Mouse (Mus musculus) adrenal gland, postnatal 36 days (tissue): ENCODE data around the gene Invs. TPM values are rescaled to one million over a fixed set of nuclear protein-coding genes. Genes with fewer than 3 reads are reported as not detected.
"Not testable (repeated sequence)": the region's sequence is repeated elsewhere in the genome, so short reads cannot be mapped to it uniquely, and the experiment has no call there.

Source experiments
- DNase-seq, 2 experiments: peaks; one replicate each; pipeline ENCODE4 v3.0.0; 2021; ENCODE audit warnings: mixed read lengths in 1 of 2
- total RNA-seq, 2 experiments: library from RNA; stranded (reverse); gene quantifications; 2 replicates each; pipeline ENCODE4 v1.2.3; 2021

Invs gene
- total RNA-seq, 2 experiments from 2014 or later, result 12.2 to 13.6 TPM

DNA sequence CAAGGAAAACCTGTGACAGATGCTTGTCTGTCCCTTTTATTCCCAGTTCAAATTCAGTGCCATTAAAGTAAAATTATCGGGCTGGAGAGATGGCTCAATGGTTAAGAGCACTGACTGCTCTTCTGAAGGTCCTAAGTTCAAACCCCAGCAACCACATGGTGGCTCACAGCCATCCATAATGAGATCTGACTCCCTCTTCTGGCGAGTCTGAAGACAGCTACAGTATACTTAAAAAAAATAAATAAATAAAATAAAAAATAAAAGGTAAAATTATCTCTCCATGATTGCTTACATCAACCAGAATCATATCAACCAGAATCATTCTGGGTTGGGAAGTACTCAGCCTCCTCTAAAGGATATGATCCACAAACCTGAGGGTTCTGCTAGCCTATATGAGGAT lies 48.5 kb downstream of the Invs start:
- DNase-seq, result no peak

GRCm38 (mm10) chr4:48332453-48333051 lies 53.0 kb downstream of the Invs start:
- peak; percentile 35 to 37 for DNase-seq

GRCm38 (mm10) chr4:48334927-48335763 lies 55.6 kb downstream of the Invs start:
- DNase-seq, result peak in 1 of 2 experiments; percentile 5

DNA sequence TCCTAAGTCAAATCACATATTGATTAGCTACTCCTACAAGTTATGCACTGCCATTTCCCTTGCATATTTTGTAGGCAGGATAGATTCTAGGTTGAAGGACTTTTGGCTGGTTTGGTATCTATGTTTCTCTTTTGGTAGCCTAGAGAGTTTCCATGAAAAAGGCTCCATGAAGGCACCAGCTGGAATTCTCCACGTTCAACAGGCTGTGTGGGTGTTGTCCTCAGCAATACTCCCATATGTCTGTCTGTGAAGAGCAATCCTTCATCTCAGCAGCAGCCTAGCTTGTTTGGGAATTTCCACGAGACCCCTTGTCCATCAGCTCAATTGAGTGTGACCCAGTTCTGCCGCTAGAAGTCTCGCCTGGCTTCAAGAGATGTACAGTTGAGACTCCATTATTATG lies 63.1 kb downstream of the Invs start:
- DNase-seq, result no peak

DNA sequence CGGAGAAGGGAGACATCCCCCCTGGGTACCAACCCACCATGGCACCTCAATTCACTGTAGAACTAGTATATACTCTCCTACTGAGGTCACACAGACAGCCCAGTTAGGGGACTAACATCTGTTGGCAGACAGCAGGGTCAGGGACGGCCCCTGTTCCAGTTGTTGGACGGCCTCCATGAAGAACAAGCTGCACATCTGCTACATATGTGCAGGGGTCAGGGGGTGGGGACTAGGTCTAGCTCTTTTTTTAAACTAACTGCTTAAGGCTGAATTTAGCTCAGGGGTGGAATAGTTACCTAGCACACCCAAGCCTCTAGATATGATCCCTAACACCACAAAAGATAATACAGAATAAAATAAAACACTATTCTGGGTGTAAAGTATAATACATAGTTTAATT lies 82.8 kb downstream of the Invs start:
- no peak for DNase-seq

DNA sequence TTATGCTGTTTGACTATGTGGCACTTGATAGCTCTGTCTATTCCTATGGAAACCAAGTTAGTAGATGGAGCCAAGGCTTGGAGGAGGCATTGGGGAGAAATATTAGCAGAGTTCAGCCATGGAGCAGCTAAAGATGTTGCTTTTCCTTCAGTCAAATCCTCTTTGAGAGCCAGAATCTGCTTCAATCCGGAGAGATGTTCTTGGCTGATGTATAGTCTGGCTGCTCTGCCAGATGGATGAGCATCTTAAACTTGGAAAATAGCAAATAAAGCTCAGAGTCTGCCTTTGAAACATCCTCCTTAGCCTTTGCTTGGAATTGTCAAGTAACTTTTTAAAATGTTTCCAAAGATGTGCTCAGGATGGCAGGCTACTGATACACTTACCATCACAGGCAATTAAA lies 91.5 kb downstream of the Invs start:
- DNase-seq, result no peak

- peak; percentile 76 to 79 for DNase-seq
These were observed 101.4 kb downstream of the Invs start for GRCm38 (mm10) chr4:48380940-48381339.

DNA sequence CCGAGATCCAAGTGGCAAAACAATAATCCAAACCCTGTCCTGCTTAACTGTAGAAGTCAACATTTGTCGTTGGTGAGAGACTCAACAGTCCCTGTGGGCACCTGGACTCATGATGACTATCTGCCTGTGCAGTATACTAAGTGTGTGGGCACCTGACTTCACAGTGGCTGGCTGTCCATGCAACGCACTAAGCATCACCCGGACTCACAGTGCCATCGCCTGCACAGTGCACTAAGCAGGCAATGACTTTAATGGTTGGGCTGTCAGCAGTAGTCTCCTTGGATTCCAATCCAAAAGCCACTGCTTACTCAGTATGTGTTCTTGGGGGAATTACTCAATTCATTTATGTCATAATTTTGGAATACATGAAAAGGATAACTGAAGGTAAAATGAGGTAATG lies 102.9 kb downstream of the Invs start:
- peak in 1 of 2 experiments; percentile 23 for DNase-seq

DNA sequence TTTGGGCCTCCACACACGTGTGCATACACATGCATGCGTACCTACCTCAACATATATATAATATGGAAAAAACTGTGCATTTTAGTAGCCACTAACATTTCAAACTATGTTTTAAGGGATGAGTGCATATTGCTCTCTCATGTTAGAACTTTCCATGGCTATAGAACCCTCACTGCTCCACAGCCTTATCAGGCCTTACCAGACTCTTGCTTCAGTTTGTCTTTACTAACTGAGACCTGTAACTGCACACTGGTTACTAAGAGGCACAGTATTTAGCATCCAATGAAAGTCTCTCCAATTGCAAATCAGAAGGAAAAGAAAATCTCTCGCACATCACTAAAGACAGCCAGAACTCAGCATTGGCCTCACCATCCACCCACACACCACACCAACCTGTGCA lies 117.4 kb downstream of the Invs start:
- DNase-seq, result no peak

GRCm38 (mm10) chr4:48403066-48403640 lies 123.6 kb downstream of the Invs start:
- DNase-seq, result no peak

- DNase-seq, result not testable (repeated sequence)
These were observed 126.3 kb downstream of the Invs start for GRCm38 (mm10) chr4:48405724-48406491.

DNA sequence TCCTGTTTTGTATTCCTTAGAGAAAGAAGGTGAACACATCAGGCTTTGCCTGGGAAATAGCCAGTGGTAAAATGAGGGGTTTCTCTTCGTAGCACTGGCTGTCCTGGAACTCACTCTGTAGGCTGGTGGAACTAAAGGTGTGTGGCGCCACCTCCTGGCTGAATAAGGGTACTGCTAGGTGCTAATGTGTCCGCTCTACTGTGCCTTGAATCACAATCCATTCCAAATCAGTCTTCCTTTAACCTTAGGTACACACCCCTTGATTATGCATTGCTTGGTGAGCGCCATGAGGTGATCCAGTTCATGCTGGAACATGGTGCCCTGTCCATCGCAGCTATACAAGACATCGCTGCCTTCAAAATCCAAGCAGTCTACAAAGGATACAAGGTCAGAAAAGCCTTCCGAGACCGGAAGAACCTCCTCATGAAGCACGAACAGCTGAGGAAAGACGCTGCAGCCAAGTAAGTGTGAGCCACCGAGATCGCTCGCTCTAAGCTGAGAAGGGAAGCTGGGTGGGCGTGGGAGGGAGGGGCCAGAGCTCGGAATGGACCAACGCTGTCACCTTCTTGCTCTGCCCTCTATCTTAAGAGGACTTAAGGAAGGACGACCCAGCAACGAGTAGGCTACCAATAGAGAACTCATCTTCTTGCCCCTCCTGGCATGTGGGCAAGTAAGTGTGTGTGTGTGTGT lies 127.9 kb downstream of the Invs start:
- peak; percentile 65 to 69 for DNase-seq

DNA sequence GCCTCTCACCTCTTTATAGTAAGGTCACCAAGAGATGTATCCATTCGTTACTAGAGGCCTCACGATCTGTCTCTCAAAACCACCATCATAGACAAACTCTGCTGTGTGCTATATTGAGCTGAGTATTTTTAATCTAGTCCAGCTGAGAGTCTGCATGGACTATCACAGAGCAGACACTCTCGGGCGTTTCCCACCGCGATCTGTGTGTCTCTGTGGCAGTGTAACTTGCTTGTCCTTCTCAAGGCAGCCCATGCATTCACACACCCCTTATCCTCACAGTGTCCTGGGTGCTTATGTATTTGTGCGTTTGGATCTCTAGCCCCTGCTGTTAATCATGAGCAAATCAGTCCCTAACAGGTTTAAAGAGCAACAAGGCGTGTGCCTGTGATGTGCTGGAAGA lies 133.9 kb downstream of the Invs start:
- no peak for DNase-seq

GRCm38 (mm10) chr4:48415838-48416335 lies 136.3 kb downstream of the Invs start:
- peak in 1 of 2 experiments; percentile 45 for DNase-seq

DNA sequence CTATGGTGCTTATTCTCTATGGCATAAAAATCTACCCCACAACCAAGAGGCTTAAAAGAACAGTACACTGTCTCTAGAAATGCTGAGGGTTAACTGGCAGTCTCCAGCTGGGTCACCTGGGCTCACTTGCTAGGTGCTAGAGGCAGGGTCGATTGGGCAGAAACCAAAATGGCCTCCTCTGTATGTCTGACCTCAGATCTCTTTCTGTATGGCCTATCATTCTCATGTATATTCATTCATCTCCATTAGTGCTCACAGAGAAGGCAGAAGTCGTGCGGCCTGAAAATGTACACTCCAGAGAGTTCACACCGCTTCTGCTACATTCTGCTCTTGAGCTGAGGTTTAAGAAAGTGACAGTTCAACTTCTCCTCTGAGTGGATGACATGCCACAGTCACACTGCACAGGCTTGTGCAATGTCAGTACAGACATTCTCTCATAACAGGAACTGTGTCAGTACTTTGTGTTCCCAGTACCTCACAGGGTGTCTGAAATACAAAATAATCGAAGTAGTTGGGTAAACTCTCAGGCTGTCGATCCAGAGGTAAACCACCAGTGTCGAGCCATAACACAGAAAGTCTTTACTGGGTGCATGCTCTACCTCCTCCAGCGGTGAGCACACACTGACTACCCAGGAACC lies 139.4 kb downstream of the Invs start:
- DNase-seq, result no peak

DNA sequence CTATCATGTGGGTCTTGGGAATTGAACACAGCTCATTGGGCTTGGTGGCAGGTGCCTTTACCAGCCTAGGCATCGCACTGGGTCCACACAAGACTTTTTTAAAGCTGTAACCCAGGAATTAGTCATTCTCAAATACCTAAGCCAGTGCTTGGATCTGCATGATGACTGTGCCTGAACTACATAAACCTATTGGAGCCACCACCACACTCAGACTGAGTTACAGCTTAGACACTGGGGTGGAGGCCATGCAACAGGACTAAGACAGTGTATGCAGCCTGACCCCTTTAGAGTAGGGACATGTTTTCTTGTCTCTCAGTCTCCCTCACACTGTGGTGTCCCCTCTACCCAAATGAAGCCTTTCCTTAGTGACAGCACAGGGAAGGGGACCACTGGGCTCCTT lies 143.1 kb downstream of the Invs start:
- DNase-seq, result no peak

- DNase-seq, result no peak
These were observed 144.2 kb downstream of the Invs start for GRCm38 (mm10) chr4:48423738-48424137.

GRCm38 (mm10) chr4:48427413-48427812 lies 147.9 kb downstream of the Invs start:
- peak; percentile 18 to 20 for DNase-seq

GRCm38 (mm10) chr4:48428054-48428453 lies 148.5 kb downstream of the Invs start:
- DNase-seq, result no peak

DNA sequence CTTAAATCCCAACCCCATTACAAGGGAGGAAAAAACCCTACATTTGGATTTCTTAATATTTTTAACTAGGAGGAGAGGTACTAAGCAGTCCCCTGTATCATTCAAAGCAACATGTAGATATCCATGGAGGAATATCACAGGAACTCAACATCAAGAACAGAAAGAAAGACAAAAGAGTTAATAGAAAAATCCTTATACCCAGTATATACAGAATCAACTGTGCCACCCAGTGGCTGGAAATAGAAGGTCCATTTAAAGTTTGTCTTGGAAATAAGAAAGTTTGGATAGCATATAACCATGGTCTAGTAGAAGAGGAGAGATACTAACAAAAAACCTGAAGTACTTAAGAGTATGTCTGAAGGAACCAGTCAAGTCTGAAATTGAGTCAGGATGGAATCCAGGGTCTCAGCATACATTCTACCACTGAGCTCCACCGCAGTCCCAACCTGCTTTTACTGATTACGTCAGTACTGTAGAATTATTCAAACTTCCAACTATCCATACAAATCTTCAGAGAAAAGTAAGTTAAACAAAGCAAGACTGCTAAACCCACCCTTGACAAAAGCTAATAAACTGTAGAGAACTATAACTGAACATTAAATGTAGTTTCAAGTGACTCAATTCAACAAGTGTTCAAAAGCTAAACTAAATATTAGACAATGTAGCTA lies 174.7 kb downstream of the Invs start:
- DNase-seq, result peak in 1 of 2 experiments; percentile 28

GRCm38 (mm10) chr4:48458436-48458835 lies 178.9 kb downstream of the Invs start:
- DNase-seq, result peak; percentile 36 to 54
